Mouse (Mus musculus): ENCODE data around the gene Psmc3ip.

DNA sequence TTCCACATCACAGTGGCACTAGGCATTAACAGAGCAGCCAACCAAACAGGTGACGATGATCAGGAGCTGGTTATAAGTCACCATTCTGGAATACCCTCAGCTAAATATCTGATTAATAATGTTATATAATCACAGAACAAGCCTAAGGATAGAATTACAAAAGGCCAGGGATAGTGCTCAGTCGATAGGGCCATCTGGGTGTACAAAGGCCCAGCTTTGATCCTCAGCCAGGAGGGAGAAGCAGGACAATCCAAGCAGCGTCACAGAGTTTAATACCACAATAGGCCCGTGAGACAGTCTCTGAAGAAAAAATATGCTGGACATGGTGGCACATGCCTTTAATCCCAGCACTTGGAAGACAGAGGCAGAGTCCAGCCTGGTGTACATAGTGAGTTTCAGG lies 14.1 kb upstream of the Psmc3ip start:
- TF ChIP-seq CTCF (IDR thresholded peaks at IDR 0.05; ENCODE audit: borderline replicate concordance, insufficient read depth, low read length) (no peak), POLR2A (IDR thresholded peaks at IDR 0.05; ENCODE audit: low read depth, low read length) (no peak)
